Mouse (Mus musculus) thymus, postnatal 25 days (tissue): ENCODE results near the gene Atrip.

Experiments used
- DNase-seq: peaks from one replicate; pipeline ENCODE4 v3.0.0; 2022

Atrip gene

GRCm38 (mm10) chr9:109097291-109097690, 23.4 kb upstream of the Atrip start:
- DNase-seq = no peak

- no peak for DNase-seq
Observed at GRCm38 (mm10) chr9:109096856-109097255, 22.9 kb upstream of the Atrip start.

GRCm38 (mm10) chr9:109096251-109096661, 22.3 kb upstream of the Atrip start:
- no peak for DNase-seq

- peak; percentile 76 for DNase-seq
Observed at GRCm38 (mm10) chr9:109095137-109095982, 21.4 kb upstream of the Atrip start, which contains the start of gene Plxnb1. Gene Plxnb1 (plus strand): TSS chr9:109095389.

GRCm38 (mm10) chr9:109094553-109095136, 20.7 kb upstream of the Atrip start:
- DNase-seq = no peak

- no peak for DNase-seq
Observed at GRCm38 (mm10) chr9:109093786-109094552, 20.0 kb upstream of the Atrip start.

- DNase-seq = no peak
Observed at GRCm38 (mm10) chr9:109092799-109093198, 18.9 kb upstream of the Atrip start.

GRCm38 (mm10) chr9:109091802-109092201, 17.9 kb upstream of the Atrip start:
- no peak for DNase-seq

- DNase-seq = no peak
Observed at GRCm38 (mm10) chr9:109090446-109090845, 16.5 kb upstream of the Atrip start.

- no peak for DNase-seq
Observed at GRCm38 (mm10) chr9:109087987-109088386, 14.1 kb upstream of the Atrip start.

- DNase-seq = no peak
Observed at GRCm38 (mm10) chr9:109084922-109085321, 11.0 kb upstream of the Atrip start.

GRCm38 (mm10) chr9:109082124-109082800, 8.3 kb upstream of the Atrip start, which contains the start of the genes Ccdc51 and Tma7:
Gene Ccdc51 (plus strand): TSS chr9:109082493.
Gene Tma7 (minus strand): TSS chr9:109082587.
- DNase-seq = peak; percentile 84

GRCm38 (mm10) chr9:109081749-109082123, 7.8 kb upstream of the Atrip start:
- DNase-seq = no peak

GRCm38 (mm10) chr9:109080516-109080915, 6.6 kb upstream of the Atrip start:
- no peak for DNase-seq

- no peak for DNase-seq
Observed at GRCm38 (mm10) chr9:109068095-109068735, 5.7 kb downstream of the Atrip start.

- no peak for DNase-seq
Observed at GRCm38 (mm10) chr9:109060898-109061295, 13.0 kb downstream of the Atrip start.

GRCm38 (mm10) chr9:109060184-109060897, 13.6 kb downstream of the Atrip start:
- no peak for DNase-seq

GRCm38 (mm10) chr9:109059136-109059903, 14.6 kb downstream of the Atrip start, which contains the start of gene Trex1:
Gene Trex1 (minus strand): TSS chr9:109059734.
- DNase-seq = peak; percentile 88

GRCm38 (mm10) chr9:109058006-109058765, 15.7 kb downstream of the Atrip start:
- no peak for DNase-seq

- no peak for DNase-seq
Observed at GRCm38 (mm10) chr9:109057543-109057942, 16.4 kb downstream of the Atrip start.
